Mouse (Mus musculus) kidney, adult 2 months (tissue): ENCODE measurements around the gene Pik3c2g.

ENCODE experiments used
- CTCF ChIP-seq: fragments of 200-500 bp; conservative IDR thresholded peaks from 2 replicates; pipeline ENCODE4 v1.5.1; 2011; ENCODE audit warnings: low read depth, mild to moderate bottlenecking, control low read depth, low read length, moderate library complexity, mixed read lengths; ENCODE audit not compliant: insufficient read depth, insufficient read length
- POLR2A ChIP-seq: fragments of 200-500 bp; IDR thresholded peaks from one replicate; pipeline ENCODE4 v1.6.1; 2011; ENCODE audit warnings: low read depth, low read length, control low read depth

DNA sequence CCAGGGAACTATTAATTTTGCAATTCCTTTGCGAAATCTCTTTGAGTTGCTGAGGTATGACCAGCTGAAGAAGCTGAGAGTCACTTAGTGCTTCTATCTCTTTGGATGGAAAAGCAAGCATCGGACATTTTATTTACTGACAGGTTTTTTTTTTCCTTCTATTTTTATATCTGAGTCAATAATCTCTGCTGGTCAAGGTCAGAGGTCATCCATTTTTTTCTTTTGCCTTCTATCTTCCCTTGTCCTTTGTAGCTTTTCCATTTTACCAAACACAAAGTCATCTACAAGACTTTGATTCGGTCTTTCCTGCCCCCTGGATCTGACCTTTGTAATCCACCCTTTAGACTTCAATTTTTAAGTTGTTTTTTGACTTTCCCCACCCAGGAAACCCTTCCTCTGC is 262.9 kb downstream of the Pik3c2g start:
- TF ChIP-seq CTCF (no peak), POLR2A (no peak)
